Mouse (Mus musculus): ENCODE results near the gene Rpp25l. TPM values are rescaled to one million over a fixed set of nuclear protein-coding genes. Genes with fewer than 3 reads are reported as not detected.
"Not testable (repeated sequence)": the region's sequence is repeated elsewhere in the genome, so short reads cannot be mapped to it uniquely, and the experiment has no call there.

Gene Rpp25l
- total RNA-seq, 1 experiment, result 67.7 TPM

DNA sequence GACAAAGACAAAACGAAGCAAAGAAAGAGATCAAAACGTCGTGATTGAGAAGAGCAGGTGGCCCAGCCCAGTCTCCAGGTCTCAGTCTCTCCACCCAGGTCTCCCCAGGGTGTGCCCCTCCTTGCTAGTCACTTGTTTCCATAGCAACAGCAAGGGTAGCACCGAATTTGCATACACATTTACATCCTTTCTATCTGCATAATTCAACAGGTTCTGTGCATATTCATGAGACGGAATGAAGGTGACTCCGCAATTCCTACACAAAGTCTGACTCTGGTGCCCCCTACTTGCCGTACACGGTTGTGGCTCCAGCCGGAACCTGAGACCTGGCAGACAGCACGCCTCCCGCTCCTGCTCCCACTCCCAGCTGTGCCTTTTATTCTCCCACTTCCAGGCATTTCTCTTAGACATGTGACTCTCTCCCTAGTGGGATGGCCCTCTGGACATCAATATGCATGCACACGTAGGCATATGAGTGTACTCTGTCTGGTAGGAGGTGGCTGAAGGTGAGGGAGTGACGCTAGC lies 6.3 kb downstream of the Rpp25l start:
- H3K27ac ChIP-seq (ENCODE audit: insufficient read depth, low read depth, low read length, poor library complexity, severe bottlenecking), result no peak overlapping the region
- no peak overlapping the region for H3K9ac ChIP-seq (ENCODE audit: insufficient read depth, low read depth, low read length, poor library complexity, severe bottlenecking)
- TF ChIP-seq ZC3H11A (IDR thresholded peaks at IDR 0.05; ENCODE audit: borderline replicate concordance, low read depth, low read length) (0 out of 2 replicates have a peak, but pooled peaks have one; percentile 6), MAFK (IDR thresholded peaks at IDR 0.05; ENCODE audit: insufficient read depth, low read depth, low read length) (peak; percentile 96), HCFC1 (IDR thresholded peaks at IDR 0.05; ENCODE audit: borderline replicate concordance, insufficient read depth, low read length) (no peak)
- no peaks in the 10 kb centered on the region for H3K9me3 ChIP-seq (ENCODE audit: control insufficient read depth, insufficient read depth, low read depth, low read length)
- peaks cover 0 to 24% of the 10 kb centered on the region in 2 experiments; a peak in 2 of 4 replicates for H3K4me1 ChIP-seq (ENCODE audit: control insufficient read depth in 2 of 2, insufficient read depth in 2 of 2, low read length in 2 of 2, poor library complexity in 1 of 2)
- peaks cover 7% of the 10 kb centered on the region; the same call in 1 of the 2 replicates for H3K36me3 ChIP-seq (ENCODE audit: control insufficient read depth, insufficient read depth, low read length, poor library complexity, severe bottlenecking)
- DNase-seq (ENCODE audit: low read depth, low spot score), result peak; percentile 84
- no peak overlapping the region for H3K4me3 ChIP-seq (ENCODE audit: insufficient read depth in 1 of 2, low read depth in 1 of 2, low read length in 2 of 2, poor library complexity in 1 of 2, severe bottlenecking in 1 of 2)
- in situ Hi-C loops (cut with MboI; ENCODE audit: low sequenced_read_pairs in 2 of 2, unreplicated experiment in 2 of 2), result loop anchor here (10.0 to 25.0 kb wide), 2 partner anchors 145 to 152 kb away; partner anchors contain the start of genes Dnaic1 (in 1 of the 2) and Fam219a (in 1 of the 2)

- no peak overlapping the region for H3K27ac ChIP-seq (ENCODE audit: insufficient read depth, low read depth, low read length, poor library complexity, severe bottlenecking)
- 0 out of 2 replicates have a peak, but pooled peaks cover 2% of the 10 kb centered on the region for H3K36me3 ChIP-seq (ENCODE audit: control insufficient read depth, insufficient read depth, low read length, poor library complexity, severe bottlenecking)
- no peaks in the 10 kb centered on the region for H3K9me3 ChIP-seq (ENCODE audit: control insufficient read depth, insufficient read depth, low read depth, low read length)
- no peak for TF ChIP-seq ZNF384 (IDR thresholded peaks at IDR 0.05; ENCODE audit: low read depth, low read length)
- TF ChIP-seq CHD2 (IDR thresholded peaks at IDR 0.05; ENCODE audit: low read depth, low read length), result no peak
- TF ChIP-seq HCFC1 (IDR thresholded peaks at IDR 0.05; ENCODE audit: borderline replicate concordance, insufficient read depth, low read length), result no peak
- no peak for TF ChIP-seq MAFK (IDR thresholded peaks at IDR 0.05; ENCODE audit: insufficient read depth, low read depth, low read length)
- no peak for TF ChIP-seq ZC3H11A (IDR thresholded peaks at IDR 0.05; ENCODE audit: borderline replicate concordance, low read depth, low read length)
- H3K4me3 ChIP-seq (ENCODE audit: insufficient read depth in 1 of 2, low read depth in 1 of 2, low read length in 2 of 2, poor library complexity in 1 of 2, severe bottlenecking in 1 of 2), result no peak overlapping the region
- DNase-seq (ENCODE audit: low read depth, low spot score), result no peak
- no peak overlapping the region for H3K9ac ChIP-seq (ENCODE audit: insufficient read depth, low read depth, low read length, poor library complexity, severe bottlenecking)
- in situ Hi-C loops (cut with MboI; ENCODE audit: low sequenced_read_pairs in 2 of 2, unreplicated experiment in 2 of 2), result loop anchor here (10.0 to 25.0 kb wide), 2 partner anchors 144 to 151 kb away; partner anchors contain the start of genes Dnaic1 (in 1 of the 2) and Fam219a (in 1 of the 2)
- H3K4me1 ChIP-seq (ENCODE audit: control insufficient read depth in 2 of 2, insufficient read depth in 2 of 2, low read length in 2 of 2, poor library complexity in 1 of 2), result peaks cover 0 to 21% of the 10 kb centered on the region in 2 experiments; a peak in 2 of 4 replicates
Observed at GRCm38 (mm10) chr4:41705922-41706754, 7.2 kb downstream of the Rpp25l start.

DNA sequence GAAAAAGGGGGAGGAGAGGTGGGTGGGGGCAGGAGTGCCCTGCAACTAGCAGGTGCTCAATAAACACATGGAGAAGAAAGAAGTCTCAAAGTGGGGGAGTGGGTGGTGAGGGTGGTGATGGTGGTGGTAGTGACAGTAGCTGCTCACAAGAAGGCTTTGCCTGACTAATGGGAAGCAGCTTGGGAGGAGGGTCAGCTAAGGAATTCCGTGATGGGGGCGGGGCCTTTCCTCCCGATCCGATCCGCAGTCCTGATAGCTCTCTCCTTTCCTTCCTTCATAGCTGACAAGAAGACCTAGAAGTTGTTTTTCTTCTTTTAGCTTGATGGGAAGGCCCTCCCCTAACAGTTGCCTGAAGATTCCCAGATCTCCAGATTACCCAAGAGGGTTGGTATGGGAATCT lies 8.7 kb downstream of the Rpp25l start:
- no peak for TF ChIP-seq ZC3H11A (IDR thresholded peaks at IDR 0.05; ENCODE audit: borderline replicate concordance, low read depth, low read length)
- TF ChIP-seq HCFC1 (IDR thresholded peaks at IDR 0.05; ENCODE audit: borderline replicate concordance, insufficient read depth, low read length), result no peak
- no peak for TF ChIP-seq ZNF384 (IDR thresholded peaks at IDR 0.05; ENCODE audit: low read depth, low read length)
- TF ChIP-seq MAFK (IDR thresholded peaks at IDR 0.05; ENCODE audit: insufficient read depth, low read depth, low read length), result no peak
- TF ChIP-seq CHD2 (IDR thresholded peaks at IDR 0.05; ENCODE audit: low read depth, low read length), result no peak
- H3K9ac ChIP-seq (ENCODE audit: insufficient read depth, low read depth, low read length, poor library complexity, severe bottlenecking), result no peak overlapping the region
- no peak for DNase-seq (ENCODE audit: low read depth, low spot score)
- no peak overlapping the region for H3K4me3 ChIP-seq (ENCODE audit: insufficient read depth in 1 of 2, low read depth in 1 of 2, low read length in 2 of 2, poor library complexity in 1 of 2, severe bottlenecking in 1 of 2)
- no peaks in the 10 kb centered on the region for H3K9me3 ChIP-seq (ENCODE audit: control insufficient read depth, insufficient read depth, low read depth, low read length)
- no peak overlapping the region for H3K27ac ChIP-seq (ENCODE audit: insufficient read depth, low read depth, low read length, poor library complexity, severe bottlenecking)
- in situ Hi-C loops (cut with MboI; ENCODE audit: low sequenced_read_pairs in 2 of 2, unreplicated experiment in 2 of 2), result loop anchor here (10.0 to 25.0 kb wide), 2 partner anchors 142 to 150 kb away; partner anchors contain the start of genes Dnaic1 (in 1 of the 2) and Fam219a (in 1 of the 2)
- no peaks in the 10 kb centered on the region for H3K36me3 ChIP-seq (ENCODE audit: control insufficient read depth, insufficient read depth, low read length, poor library complexity, severe bottlenecking)
- H3K4me1 ChIP-seq (ENCODE audit: control insufficient read depth in 2 of 2, insufficient read depth in 2 of 2, low read length in 2 of 2, poor library complexity in 1 of 2), result peaks cover 0 to 21% of the 10 kb centered on the region in 2 experiments; a peak in 2 of 4 replicates

DNA sequence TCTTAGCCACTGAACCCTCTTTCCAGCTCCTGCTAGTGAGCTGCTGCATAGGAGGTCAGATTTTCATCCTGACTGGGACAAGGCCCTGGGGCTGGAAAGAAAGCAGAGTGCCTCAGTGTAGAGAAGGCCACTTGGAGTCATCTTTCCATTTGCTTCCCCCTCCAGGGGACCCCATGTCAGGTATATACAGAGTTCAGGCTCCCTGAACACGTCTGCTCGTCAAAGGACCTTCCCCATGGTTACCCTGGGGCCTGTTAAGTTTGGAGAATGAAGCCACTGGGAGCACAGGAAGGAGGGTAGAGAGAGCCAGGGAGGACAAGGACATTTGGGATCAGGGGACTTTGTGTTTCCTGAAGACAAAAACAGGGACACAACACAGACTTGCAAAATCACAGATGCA lies 11.1 kb downstream of the Rpp25l start:
- H3K4me1 ChIP-seq (ENCODE audit: control insufficient read depth in 2 of 2, insufficient read depth in 2 of 2, low read length in 2 of 2, poor library complexity in 1 of 2), result peaks cover 0 to 21% of the 10 kb centered on the region in 2 experiments; a peak in 2 of 4 replicates
- not testable (repeated sequence) for H3K36me3 ChIP-seq (ENCODE audit: control insufficient read depth, insufficient read depth, low read length, poor library complexity, severe bottlenecking); H3K9ac ChIP-seq (ENCODE audit: insufficient read depth, low read depth, low read length, poor library complexity, severe bottlenecking); H3K4me3 ChIP-seq (ENCODE audit: insufficient read depth in 1 of 2, low read depth in 1 of 2, low read length in 2 of 2, poor library complexity in 1 of 2, severe bottlenecking in 1 of 2); H3K9me3 ChIP-seq (ENCODE audit: control insufficient read depth, insufficient read depth, low read depth, low read length); DNase-seq (ENCODE audit: low read depth, low spot score); H3K27ac ChIP-seq (ENCODE audit: insufficient read depth, low read depth, low read length, poor library complexity, severe bottlenecking)
- in situ Hi-C loops (cut with MboI; ENCODE audit: low sequenced_read_pairs in 2 of 2, unreplicated experiment in 2 of 2), result loop anchor here (10.0 to 25.0 kb wide), 2 partner anchors 140 to 147 kb away; partner anchors contain the start of genes Dnaic1 (in 1 of the 2) and Fam219a (in 1 of the 2)

- in situ Hi-C loops (cut with MboI; ENCODE audit: low sequenced_read_pairs in 2 of 2, unreplicated experiment in 2 of 2), result loop anchor here (10.0 to 25.0 kb wide), 2 partner anchors 138 to 145 kb away; partner anchors contain the start of genes Dnaic1 (in 1 of the 2) and Fam219a (in 1 of the 2)
- not testable (repeated sequence) for H3K9ac ChIP-seq (ENCODE audit: insufficient read depth, low read depth, low read length, poor library complexity, severe bottlenecking); DNase-seq (ENCODE audit: low read depth, low spot score); H3K36me3 ChIP-seq (ENCODE audit: control insufficient read depth, insufficient read depth, low read length, poor library complexity, severe bottlenecking); H3K9me3 ChIP-seq (ENCODE audit: control insufficient read depth, insufficient read depth, low read depth, low read length); H3K4me3 ChIP-seq (ENCODE audit: insufficient read depth in 1 of 2, low read depth in 1 of 2, low read length in 2 of 2, poor library complexity in 1 of 2, severe bottlenecking in 1 of 2); H3K27ac ChIP-seq (ENCODE audit: insufficient read depth, low read depth, low read length, poor library complexity, severe bottlenecking)
- peaks cover 0 to 16% of the 10 kb centered on the region in 2 experiments; a peak in 2 of 4 replicates for H3K4me1 ChIP-seq (ENCODE audit: control insufficient read depth in 2 of 2, insufficient read depth in 2 of 2, low read length in 2 of 2, poor library complexity in 1 of 2)
Observed at GRCm38 (mm10) chr4:41700224-41700623, 13.1 kb downstream of the Rpp25l start.

GRCm38 (mm10) chr4:41699783-41700182 lies 13.6 kb downstream of the Rpp25l start, which contains the start of gene Il11ra1:
Gene Il11ra1 (plus strand): TSS chr4:41699989.
- not testable (repeated sequence) for H3K9me3 ChIP-seq (ENCODE audit: control insufficient read depth, insufficient read depth, low read depth, low read length); H3K4me3 ChIP-seq (ENCODE audit: insufficient read depth in 1 of 2, low read depth in 1 of 2, low read length in 2 of 2, poor library complexity in 1 of 2, severe bottlenecking in 1 of 2); H3K27ac ChIP-seq (ENCODE audit: insufficient read depth, low read depth, low read length, poor library complexity, severe bottlenecking); H3K36me3 ChIP-seq (ENCODE audit: control insufficient read depth, insufficient read depth, low read length, poor library complexity, severe bottlenecking); DNase-seq (ENCODE audit: low read depth, low spot score); H3K9ac ChIP-seq (ENCODE audit: insufficient read depth, low read depth, low read length, poor library complexity, severe bottlenecking)
- peaks cover 0 to 16% of the 10 kb centered on the region in 2 experiments; a peak in 2 of 4 replicates for H3K4me1 ChIP-seq (ENCODE audit: control insufficient read depth in 2 of 2, insufficient read depth in 2 of 2, low read length in 2 of 2, poor library complexity in 1 of 2)
- in situ Hi-C loops (cut with MboI; ENCODE audit: low sequenced_read_pairs in 2 of 2, unreplicated experiment in 2 of 2), result loop anchor here (10.0 to 25.0 kb wide), 2 partner anchors 137 to 145 kb away; partner anchors contain the start of genes Dnaic1 (in 1 of the 2) and Fam219a (in 1 of the 2)

Data from ES-E14 (cell line).